Mouse (Mus musculus): Measurements from ENCODE around the gene Ssr1. TPM values are rescaled to one million over a fixed set of nuclear protein-coding genes. Genes with fewer than 3 reads are reported as not detected.
A peak's percentile ranks its signal among the peaks of the same experiment; 100 is the strongest.

The Ssr1 gene
- polyA plus RNA-seq (2012; ENCODE audit: insufficient read depth, insufficient read length, low replicate concordance, missing spikeins): 114 and 188 TPM in 2 replicates

DNA sequence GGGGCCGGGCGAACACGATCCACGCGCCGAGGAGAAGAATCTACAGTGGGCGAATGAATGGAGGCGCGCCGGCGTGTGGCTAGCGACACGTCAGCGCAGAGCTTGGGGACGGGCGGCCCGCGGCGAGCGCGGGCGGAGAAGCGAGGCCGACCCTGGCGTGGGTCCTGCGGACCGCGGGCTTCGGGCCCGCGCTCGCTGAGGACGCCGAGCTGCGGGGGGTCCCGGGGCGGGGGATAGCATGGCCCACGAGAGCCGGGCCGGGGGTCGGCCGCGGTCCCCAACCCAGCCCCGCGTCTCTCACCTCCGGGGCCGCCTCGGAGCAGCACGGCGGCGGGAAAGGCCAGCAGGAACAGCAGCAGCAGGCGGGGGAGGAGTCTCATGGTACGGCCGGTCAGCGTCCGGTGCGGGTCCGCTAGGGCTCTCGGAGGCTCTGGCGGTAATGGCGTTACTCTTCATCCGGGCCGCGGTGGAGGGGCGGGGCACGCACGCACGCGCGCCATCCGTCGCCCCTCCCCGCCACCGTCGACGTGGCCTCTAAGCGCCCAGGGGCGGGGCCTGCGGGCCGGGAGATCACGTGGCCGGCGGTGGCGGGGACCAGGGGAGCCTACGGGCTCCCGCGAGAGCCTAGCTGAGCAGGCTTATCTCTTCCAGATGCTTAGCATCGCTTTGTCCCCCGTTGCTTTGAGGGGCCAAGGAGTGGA is at the start of gene Ssr1:
Gene Ssr1 (minus strand): TSS at position 514 of the 701 bp plus-strand sequence.
- WGBS: under 1% methylated on average over 89 of the region's 89 CpGs

DNA sequence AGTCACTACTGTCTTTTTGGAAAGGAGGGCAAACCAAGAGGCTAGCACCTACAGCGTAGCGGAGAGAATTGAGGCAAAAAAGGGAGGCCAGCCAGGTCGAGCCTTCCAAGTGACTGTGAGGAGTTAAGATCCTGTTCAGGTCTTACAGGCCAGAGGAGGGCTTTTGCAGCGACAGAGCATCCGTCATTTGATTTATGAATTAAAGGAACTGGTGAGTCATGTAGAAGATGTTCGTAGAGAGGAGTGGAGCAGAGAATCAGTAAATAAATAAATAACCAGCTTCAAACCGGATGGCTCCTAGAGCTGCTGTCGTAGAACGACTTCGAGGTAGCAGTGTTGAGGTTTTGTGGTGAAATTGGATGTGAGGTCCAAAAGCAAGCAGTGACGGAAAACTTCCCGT is 43.8 kb upstream of the Ssr1 start:
- peak overlapping the region; percentile 91 for H3K4me3 ChIP-seq (ENCODE audit: insufficient read depth, low read depth, low read length)
- no peak overlapping the region for H3K27ac ChIP-seq (ENCODE audit: insufficient read depth, low read depth, low read length)
- WGBS: 41% methylated on average over 12 of the region's 12 CpGs
- H3K4me1 ChIP-seq (ENCODE audit: control insufficient read depth, insufficient read depth, low read length): peaks cover 7% of the 10 kb centered on the region
- TF ChIP-seq CTCF (IDR thresholded peaks at IDR 0.05; ENCODE audit: insufficient read depth, low read depth, low read length): no peak

More for the DNA sequence above, at the start of gene Ssr1:
- Histone ChIP-seq H3K4me3 (ENCODE audit: insufficient read depth, low read depth, low read length) (peak within 1 kb of the TSS; percentile 92), H3K4me1 (ENCODE audit: control insufficient read depth, insufficient read depth, low read length) (peaks cover 3% of the 10 kb centered on the region), H3K27ac (ENCODE audit: insufficient read depth, low read depth, low read length) (0 out of 2 replicates have a peak within 1 kb of the TSS, but pooled peaks have one; percentile 46)
- TF ChIP-seq CTCF (IDR thresholded peaks at IDR 0.05; ENCODE audit: insufficient read depth, low read depth, low read length) (0 out of 2 replicates have a peak, but pooled peaks have one; percentile 9), POLR2A (IDR thresholded peaks at IDR 0.05; ENCODE audit: insufficient read depth, low read depth, low read length) (peak; percentile 91)

DNA sequence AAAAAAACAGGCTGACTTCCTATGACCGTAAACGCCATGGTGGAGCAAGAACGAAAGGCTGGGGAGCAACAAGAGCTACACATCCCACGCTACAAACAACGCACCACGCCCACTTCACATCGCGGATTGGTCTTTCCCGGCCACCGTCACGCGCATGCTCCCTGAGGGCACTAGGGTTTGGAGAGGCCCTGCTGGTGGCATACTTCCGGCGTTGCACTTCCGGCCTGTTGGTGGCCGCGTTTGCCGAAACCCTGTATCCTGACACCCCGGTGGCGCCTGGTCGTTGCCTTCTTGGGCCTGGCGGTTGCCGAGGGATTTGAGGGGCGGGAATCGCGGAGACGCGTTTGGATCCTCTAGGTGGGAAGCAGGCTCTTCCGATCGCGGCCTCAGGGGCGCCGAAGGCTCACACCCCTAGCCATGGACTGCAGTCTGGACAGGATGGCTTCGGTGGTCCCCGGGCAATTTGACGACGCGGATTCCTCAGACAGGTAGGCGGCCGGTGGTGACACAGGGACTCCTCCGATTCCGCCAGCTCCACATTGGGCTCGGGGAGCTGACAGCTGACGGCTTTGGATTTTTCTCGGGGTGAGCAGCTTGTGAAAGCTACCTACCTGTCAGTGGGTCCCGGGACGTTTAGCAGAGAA is 43.1 kb upstream of the Ssr1 start, which contains the start of gene Cage1:
Gene Cage1 (minus strand): TSS at position 26 of the 644 bp plus-strand sequence.
- WGBS: under 1% methylated on average over 47 of the region's 47 CpGs
- peak within 1 kb of the TSS; percentile 8; the same call in 1 of the 2 replicates for H3K27ac ChIP-seq (ENCODE audit: insufficient read depth, low read depth, low read length)
- peaks cover 7% of the 10 kb centered on the region for H3K4me1 ChIP-seq (ENCODE audit: control insufficient read depth, insufficient read depth, low read length)
- TF ChIP-seq POLR2A (IDR thresholded peaks at IDR 0.05; ENCODE audit: insufficient read depth, low read depth, low read length): peak; percentile 20; the same call in 1 of the 2 replicates
- no peak for TF ChIP-seq CTCF (IDR thresholded peaks at IDR 0.05; ENCODE audit: insufficient read depth, low read depth, low read length)
- H3K4me3 ChIP-seq (ENCODE audit: insufficient read depth, low read depth, low read length): peak within 1 kb of the TSS; percentile 91

- peak within 1 kb of the TSS; percentile 91 for H3K4me3 ChIP-seq (ENCODE audit: insufficient read depth, low read depth, low read length)
- WGBS: 12% methylated on average over 37 of the region's 37 CpGs
- peak within 1 kb of the TSS; percentile 8; the same call in 1 of the 2 replicates for H3K27ac ChIP-seq (ENCODE audit: insufficient read depth, low read depth, low read length)
- TF ChIP-seq CTCF (IDR thresholded peaks at IDR 0.05; ENCODE audit: insufficient read depth, low read depth, low read length): no peak
- no peak for TF ChIP-seq POLR2A (IDR thresholded peaks at IDR 0.05; ENCODE audit: insufficient read depth, low read depth, low read length)
- peaks cover 7% of the 10 kb centered on the region for H3K4me1 ChIP-seq (ENCODE audit: control insufficient read depth, insufficient read depth, low read length)
These were observed 42.5 kb upstream of the Ssr1 start, which contains the start of gene Riok1 for GRCm38 (mm10) chr13:38036343-38037043. Gene Riok1, plus strand, starts transcription at chr13:38036995.

- Histone ChIP-seq H3K4me3 (ENCODE audit: insufficient read depth, low read depth, low read length) (no peak overlapping the region), H3K4me1 (ENCODE audit: control insufficient read depth, insufficient read depth, low read length) (0 out of 2 replicates have a peak, but pooled peaks cover 2% of the 10 kb centered on the region), H3K27ac (ENCODE audit: insufficient read depth, low read depth, low read length) (no peak overlapping the region)
- TF ChIP-seq CTCF (IDR thresholded peaks at IDR 0.05; ENCODE audit: insufficient read depth, low read depth, low read length) (no peak), POLR2A (IDR thresholded peaks at IDR 0.05; ENCODE audit: insufficient read depth, low read depth, low read length) (no peak)
- WGBS: 81% methylated on average over 4 of the region's 4 CpGs
These were observed 34.4 kb upstream of the Ssr1 start for GRCm38 (mm10) chr13:38028407-38028806.

DNA sequence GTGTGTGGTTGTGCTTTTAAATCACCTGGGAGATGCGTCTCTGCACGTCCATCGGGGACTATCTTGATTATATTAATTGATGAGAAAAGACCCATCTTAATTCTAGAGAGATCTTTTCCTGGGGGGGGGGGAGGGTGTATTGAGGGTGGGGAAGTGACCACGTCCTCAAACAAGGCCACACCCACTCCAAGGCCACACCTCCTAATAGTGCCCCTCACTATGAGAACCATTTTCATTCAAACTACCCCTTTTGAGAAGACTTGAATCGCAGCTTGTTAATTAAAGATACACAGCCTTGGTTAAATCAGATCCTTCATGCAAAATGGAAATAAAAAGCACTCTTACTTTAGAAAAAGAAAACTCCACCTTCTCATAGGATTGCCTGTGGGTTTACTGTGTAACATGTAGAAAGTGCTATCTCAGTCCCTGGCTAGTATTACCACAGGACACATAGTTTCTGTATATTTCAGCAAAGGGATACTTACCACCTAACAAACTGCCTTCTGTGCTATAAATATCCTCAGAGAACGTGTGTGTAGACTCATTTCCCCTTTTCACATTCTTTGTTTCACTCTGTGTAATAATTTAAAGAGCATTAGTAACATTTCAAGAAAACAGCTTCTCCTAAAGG is 33.7 kb upstream of the Ssr1 start:
- 0 out of 2 replicates have a peak, but pooled peaks cover 2% of the 10 kb centered on the region for H3K4me1 ChIP-seq (ENCODE audit: control insufficient read depth, insufficient read depth, low read length)
- H3K4me3 ChIP-seq (ENCODE audit: insufficient read depth, low read depth, low read length): no peak overlapping the region
- no peak overlapping the region for H3K27ac ChIP-seq (ENCODE audit: insufficient read depth, low read depth, low read length)
- no peak for TF ChIP-seq POLR2A (IDR thresholded peaks at IDR 0.05; ENCODE audit: insufficient read depth, low read depth, low read length)
- WGBS: 44% methylated on average over 6 of the region's 6 CpGs

GRCm38 (mm10) chr13:38025874-38026273 is 31.9 kb upstream of the Ssr1 start:
- TF ChIP-seq POLR2A (IDR thresholded peaks at IDR 0.05; ENCODE audit: insufficient read depth, low read depth, low read length) (no peak), CTCF (IDR thresholded peaks at IDR 0.05; ENCODE audit: insufficient read depth, low read depth, low read length) (no peak)
- 41% methylated on average over 4 of the region's 4 CpGs for WGBS
- H3K4me3 ChIP-seq (ENCODE audit: insufficient read depth, low read depth, low read length): no peak overlapping the region
- no peak overlapping the region for H3K27ac ChIP-seq (ENCODE audit: insufficient read depth, low read depth, low read length)
- 0 out of 2 replicates have a peak, but pooled peaks cover 2% of the 10 kb centered on the region for H3K4me1 ChIP-seq (ENCODE audit: control insufficient read depth, insufficient read depth, low read length)

- WGBS: 80% methylated on average over 3 of the region's 3 CpGs
These were observed 24.8 kb upstream of the Ssr1 start for GRCm38 (mm10) chr13:38018791-38019190.

More at GRCm38 (mm10) chr13:38018791-38019190, 24.8 kb upstream of the Ssr1 start:
- Histone ChIP-seq H3K4me3 (ENCODE audit: insufficient read depth, low read depth, low read length) (no peak overlapping the region), H3K4me1 (ENCODE audit: control insufficient read depth, insufficient read depth, low read length) (no peaks in the 10 kb centered on the region), H3K27ac (ENCODE audit: insufficient read depth, low read depth, low read length) (no peak overlapping the region)
- TF ChIP-seq POLR2A (IDR thresholded peaks at IDR 0.05; ENCODE audit: insufficient read depth, low read depth, low read length): no peak
- TF ChIP-seq CTCF (IDR thresholded peaks at IDR 0.05; ENCODE audit: insufficient read depth, low read depth, low read length): no peak

All from olfactory bulb, adult 2 months (tissue).